Mouse (Mus musculus): ENCODE results near the gene Mtx3.

GRCm38 (mm10) chr13:92799306-92799925 lies 45.1 kb upstream of the Mtx3 start:
- TF ChIP-seq POLR2A (IDR thresholded peaks at IDR 0.05; ENCODE audit: low read depth, low read length) (no peak), CTCF (conservative IDR thresholded peaks at IDR 0.05; ENCODE audit: insufficient read depth, insufficient read length, low read depth, low read length) (no peak)

Measured in kidney, adult 2 months (tissue).